Mouse (Mus musculus) spleen, adult 2 months (tissue): ENCODE results near the gene Prepl. TPM values are rescaled to one million over a fixed set of nuclear protein-coding genes. Genes with fewer than 3 reads are reported as not detected.
A peak's percentile ranks its signal among the peaks of the same experiment; 100 is the strongest.

Experiments used
- DNase-seq, 2 experiments: peaks; one replicate each; pipeline versions ENCODE4 v3.0.0 to v3.0.0-alpha.2; 2012 to 2021; ENCODE audit warnings: low spot score in 2 of 2, low read depth in 1 of 2
- H3K27ac ChIP-seq: fragments of 200-500 bp; 2 replicates; pipeline ENCODE4 v1.5.1; 2012; ENCODE audit warnings: low read length, inconsistent platforms; ENCODE audit not compliant: insufficient read depth
- H3K27me3 ChIP-seq: fragments of 200-500 bp; 2 replicates; pipeline ENCODE4 v1.6.1; 2012; ENCODE audit warnings: mild to moderate bottlenecking, moderate library complexity, low read length, inconsistent platforms; ENCODE audit not compliant: control insufficient read depth, insufficient read depth
- H3K36me3 ChIP-seq: fragments of 200-500 bp; 2 replicates; pipeline ENCODE4 v1.6.1; 2012; ENCODE audit warnings: mild to moderate bottlenecking, low read length, inconsistent platforms; ENCODE audit not compliant: control insufficient read depth, insufficient read depth
- H3K4me1 ChIP-seq: fragments of 200-500 bp; 2 replicates; pipeline ENCODE4 v1.6.1; 2011; ENCODE audit warnings: inconsistent platforms; ENCODE audit not compliant: control insufficient read depth, insufficient read depth, insufficient read length
- H3K4me3 ChIP-seq: fragments of 200-500 bp; 2 replicates; pipeline ENCODE4 v1.5.1; 2011; ENCODE audit warnings: mild to moderate bottlenecking, inconsistent platforms; ENCODE audit not compliant: insufficient read depth, insufficient read length; ENCODE audit errors: extremely low read depth
- CTCF ChIP-seq: fragments of 200-500 bp; IDR thresholded peaks from 2 replicates; pipeline ENCODE4 v1.5.1; 2011; ENCODE audit warnings: mild to moderate bottlenecking, inconsistent platforms; ENCODE audit not compliant: insufficient read depth, insufficient read length, insufficient replicate concordance; ENCODE audit errors: extremely low read depth
- POLR2A ChIP-seq: fragments of 200-500 bp; IDR thresholded peaks from 2 replicates; pipeline ENCODE4 v1.6.1; 2011; ENCODE audit warnings: low read depth, low read length, inconsistent platforms
- WGBS: fragments of 180-500 bp; shearing (Covaris S2); methylation state at CpG from one replicate; pipeline ENCODE4 v1.1.7; 2018; 5-methylcytosine and 5-hydroxymethylcytosine counted together
- polyA plus RNA-seq: library from polyadenylated mRNA; depleted of rRNA; stranded (reverse); fragments of >200 nt; gene quantifications from 2 replicates; pipeline ENCODE4 v1.2.3, GENCODE M21; 2012

The Prepl gene
- polyA plus RNA-seq, 1 experiment = 4.8 TPM

- TF ChIP-seq CTCF (no peak), POLR2A (no peak)
- no peaks in the 10 kb centered on the region for H3K4me1 ChIP-seq
- H3K27me3 ChIP-seq = no peaks in the 10 kb centered on the region; the same call in 1 of the 2 replicates
- H3K4me3 ChIP-seq = no peak overlapping the region
- DNase-seq = no peak
- no peaks in the 10 kb centered on the region for H3K36me3 ChIP-seq
- H3K27ac ChIP-seq = no peak overlapping the region
- 85% methylated on average over 3 of the region's 3 CpGs for WGBS
Measured at GRCm38 (mm10) chr17:85027247-85027646, 62.8 kb downstream of the Prepl start.

GRCm38 (mm10) chr17:85026436-85026835, 63.6 kb downstream of the Prepl start:
- TF ChIP-seq POLR2A = no peak
- no peak for TF ChIP-seq CTCF
- DNase-seq = no peak
- H3K27ac ChIP-seq = no peak overlapping the region

GRCm38 (mm10) chr17:85025151-85025550, 64.9 kb downstream of the Prepl start:
- H3K27ac ChIP-seq = no peak overlapping the region
- no peak for DNase-seq
- no peak for TF ChIP-seq CTCF
- no peak for TF ChIP-seq POLR2A
- H3K27me3 ChIP-seq = no peaks in the 10 kb centered on the region
- H3K36me3 ChIP-seq = no peaks in the 10 kb centered on the region
- no peaks in the 10 kb centered on the region for H3K4me1 ChIP-seq
- H3K4me3 ChIP-seq = no peak overlapping the region
- WGBS = 92% methylated on average over 6 of the region's 6 CpGs

More at GRCm38 (mm10) chr17:85026436-85026835, 63.6 kb downstream of the Prepl start:
- Histone ChIP-seq H3K4me1 (no peaks in the 10 kb centered on the region), H3K36me3 (no peaks in the 10 kb centered on the region), H3K27me3 (no peaks in the 10 kb centered on the region; the same call in 1 of the 2 replicates), H3K4me3 (no peak overlapping the region)
- 88% methylated on average over 6 of the region's 6 CpGs for WGBS

- Histone ChIP-seq H3K36me3 (no peaks in the 10 kb centered on the region), H3K27me3 (no peaks in the 10 kb centered on the region), H3K27ac (no peak overlapping the region), H3K4me1 (no peaks in the 10 kb centered on the region), H3K4me3 (no peak overlapping the region)
- no peak for DNase-seq
- no peak for TF ChIP-seq CTCF
- WGBS = 88% methylated on average over 8 of the region's 8 CpGs
Measured at GRCm38 (mm10) chr17:85024237-85024636, 65.8 kb downstream of the Prepl start.

- H3K4me3 ChIP-seq = no peak overlapping the region
- TF ChIP-seq POLR2A (no peak), CTCF (no peak)
Measured at GRCm38 (mm10) chr17:85023247-85024167, 66.5 kb downstream of the Prepl start.

GRCm38 (mm10) chr17:85020343-85020742, 69.7 kb downstream of the Prepl start:
- TF ChIP-seq CTCF (no peak), POLR2A (no peak)
- no peak overlapping the region for H3K4me3 ChIP-seq
- 91% methylated on average over 3 of the region's 3 CpGs for WGBS
- no peak for DNase-seq
- no peaks in the 10 kb centered on the region for H3K36me3 ChIP-seq
- no peak overlapping the region for H3K27ac ChIP-seq
- no peaks in the 10 kb centered on the region for H3K4me1 ChIP-seq
- H3K27me3 ChIP-seq = no peaks in the 10 kb centered on the region

More at GRCm38 (mm10) chr17:85023247-85024167, 66.5 kb downstream of the Prepl start:
- Histone ChIP-seq H3K4me1 (no peaks in the 10 kb centered on the region), H3K36me3 (no peaks in the 10 kb centered on the region), H3K27ac (no peak overlapping the region), H3K27me3 (no peaks in the 10 kb centered on the region)
- 53% methylated on average over 22 of the region's 22 CpGs for WGBS
- peak; percentile 35 to 69 for DNase-seq

GRCm38 (mm10) chr17:85018794-85019193, 71.2 kb downstream of the Prepl start:
- 29% methylated on average over 5 of the region's 5 CpGs for WGBS
- no peaks in the 10 kb centered on the region for H3K4me1 ChIP-seq
- H3K27me3 ChIP-seq = no peaks in the 10 kb centered on the region
- 0 out of 2 replicates have a peak, but pooled peaks cover 1% of the 10 kb centered on the region for H3K36me3 ChIP-seq
- TF ChIP-seq POLR2A (no peak), CTCF (no peak)
- H3K27ac ChIP-seq = no peak overlapping the region
- DNase-seq = no peak
- H3K4me3 ChIP-seq = no peak overlapping the region
